Mouse (Mus musculus) fat pad, adult 2 months (tissue): ENCODE measurements around the gene Ap1g2.

Source experiments
- DNase-seq: peaks from one replicate; pipeline ENCODE4 v3.0.0-alpha.2; 2011; ENCODE audit warnings: low read depth, low spot score; ENCODE audit errors: extremely low read depth

Gene Ap1g2

GRCm38 (mm10) chr14:55089199-55089947 is 17.0 kb downstream of the Ap1g2 start:
- DNase-seq, result no peak

DNA sequence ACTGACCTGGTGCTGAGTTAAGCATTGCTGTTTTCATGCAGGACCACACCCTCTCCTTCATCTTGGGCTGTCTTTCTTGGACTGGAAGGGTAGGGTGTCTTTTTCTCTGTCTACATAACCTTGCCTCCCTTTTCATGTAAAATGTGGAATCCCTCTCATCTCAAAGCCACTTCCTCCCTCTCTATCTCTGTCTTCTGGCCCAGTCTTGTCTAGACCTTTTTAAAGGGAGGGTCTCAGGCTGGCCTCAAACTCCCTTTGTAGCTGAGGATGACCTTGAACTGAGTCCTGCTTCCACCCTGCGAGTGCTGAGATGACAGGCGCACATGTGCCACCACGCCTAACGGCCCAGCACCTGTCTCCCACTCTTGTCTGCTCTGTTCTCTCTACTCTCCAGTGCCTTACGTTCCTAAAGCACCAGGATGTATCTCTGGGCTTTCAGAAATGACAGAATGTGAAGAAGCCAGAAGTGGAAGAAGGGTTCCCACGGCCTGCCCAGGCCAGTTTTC is 20.3 kb downstream of the Ap1g2 start:
- no peak for DNase-seq

DNA sequence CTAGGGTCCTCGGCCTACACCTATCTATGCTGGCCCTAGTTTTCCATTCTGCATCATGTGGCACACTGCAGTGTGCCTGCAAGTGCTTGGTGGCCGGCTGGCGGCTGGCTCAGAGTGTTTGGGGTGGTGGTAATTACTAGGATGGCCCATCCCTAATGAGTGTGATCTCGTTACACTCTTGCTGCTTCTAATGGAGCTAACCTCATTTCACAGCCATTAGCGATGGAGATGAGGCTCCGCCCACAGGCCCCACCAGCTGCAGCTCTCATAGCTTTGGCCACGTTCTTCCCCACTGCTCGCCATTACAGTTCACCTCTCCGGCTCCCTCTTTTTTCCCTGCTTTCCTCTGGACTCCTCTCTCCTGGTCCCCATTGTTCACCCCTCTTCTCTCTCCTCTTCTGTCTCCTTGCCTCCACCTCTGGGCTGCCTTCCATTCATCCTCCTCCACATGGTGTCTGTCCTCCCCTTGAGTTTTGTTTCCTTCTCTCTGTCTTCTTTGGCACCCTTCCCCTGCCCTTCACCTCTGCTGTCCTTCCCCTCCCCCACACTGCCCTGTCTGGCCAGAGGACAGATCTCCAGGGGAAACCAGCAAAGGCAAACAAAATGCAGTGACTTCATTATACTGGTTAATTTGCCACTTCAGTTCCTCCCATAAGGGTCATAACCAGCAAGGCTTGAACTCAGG is 20.9 kb downstream of the Ap1g2 start:
- no peak for DNase-seq

DNA sequence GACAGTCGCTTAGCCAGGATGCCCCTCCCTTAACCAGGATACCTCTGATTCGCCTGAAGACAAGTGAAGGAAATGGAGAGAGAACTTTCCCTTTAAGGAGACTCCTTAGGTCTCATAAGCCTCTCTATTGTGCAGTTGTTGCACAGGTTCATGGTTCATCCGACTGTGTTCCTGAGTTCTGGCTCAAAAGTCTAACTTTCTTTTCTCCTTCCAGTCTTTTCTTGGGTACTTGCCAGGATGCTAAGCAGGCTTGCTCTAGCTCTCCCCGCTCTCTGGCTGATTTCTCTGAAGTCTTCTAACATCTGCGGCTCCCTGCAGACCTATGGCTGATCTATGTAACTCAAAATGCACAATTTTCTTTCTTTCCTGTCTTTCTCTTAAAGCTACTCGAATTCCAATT is 22.9 kb downstream of the Ap1g2 start:
- DNase-seq, result no peak

DNA sequence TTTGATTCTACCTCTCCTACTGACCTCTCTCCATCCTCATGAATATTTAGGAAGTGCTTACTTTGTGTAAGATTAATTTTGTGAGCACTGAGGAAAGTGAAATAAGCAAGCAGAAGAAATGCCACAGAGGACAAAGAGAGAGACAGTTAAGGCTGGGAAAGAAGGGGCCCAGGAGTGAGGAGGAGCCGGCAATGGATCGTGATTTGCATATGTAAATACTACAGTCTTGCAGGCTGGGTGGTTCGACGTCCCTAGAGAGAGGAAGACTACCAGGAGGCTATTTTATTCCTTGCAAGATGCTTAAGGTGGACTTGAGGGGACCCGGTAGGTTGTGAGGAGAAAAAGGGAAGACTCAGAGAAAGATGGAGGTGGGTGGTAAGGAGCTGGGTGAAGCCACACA is 25.3 kb downstream of the Ap1g2 start:
- no peak for DNase-seq

- no peak for DNase-seq
Observed at GRCm38 (mm10) chr14:55079214-55079970, 27.0 kb downstream of the Ap1g2 start.

DNA sequence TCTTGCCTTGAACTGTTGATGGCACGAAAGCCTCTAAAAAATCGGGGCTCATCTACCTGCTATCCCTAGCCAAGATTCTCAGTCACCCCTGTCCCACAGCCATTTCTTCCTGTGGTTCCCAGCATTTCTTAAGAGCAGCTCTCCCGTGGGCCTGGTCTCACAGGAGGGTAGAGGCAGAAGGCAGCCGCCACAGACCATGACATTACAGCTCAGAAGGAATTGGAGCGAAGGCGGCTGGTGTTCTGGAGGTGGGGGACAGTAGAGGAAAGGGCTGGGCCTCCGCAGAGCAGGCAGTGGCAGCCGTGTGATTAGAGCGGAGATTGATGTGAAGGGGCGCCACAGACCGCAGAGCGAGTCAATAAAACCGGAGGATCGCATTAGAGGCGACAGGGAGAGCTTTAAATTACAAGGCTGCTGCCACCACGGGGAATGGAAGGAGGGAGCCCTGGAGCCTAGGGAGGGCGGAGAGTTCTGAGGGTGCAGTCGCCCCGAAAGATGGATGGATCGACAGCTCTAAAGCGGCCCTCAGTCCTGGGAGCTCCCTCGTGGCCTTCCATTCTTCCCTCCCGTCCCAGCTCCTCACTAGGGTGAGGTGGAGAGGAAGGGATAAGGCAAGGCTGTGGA is 27.9 kb downstream of the Ap1g2 start:
- DNase-seq, result no peak

GRCm38 (mm10) chr14:55077481-55078365 is 28.7 kb downstream of the Ap1g2 start:
- DNase-seq, result no peak

GRCm38 (mm10) chr14:55076956-55077355 is 29.4 kb downstream of the Ap1g2 start:
- no peak for DNase-seq

DNA sequence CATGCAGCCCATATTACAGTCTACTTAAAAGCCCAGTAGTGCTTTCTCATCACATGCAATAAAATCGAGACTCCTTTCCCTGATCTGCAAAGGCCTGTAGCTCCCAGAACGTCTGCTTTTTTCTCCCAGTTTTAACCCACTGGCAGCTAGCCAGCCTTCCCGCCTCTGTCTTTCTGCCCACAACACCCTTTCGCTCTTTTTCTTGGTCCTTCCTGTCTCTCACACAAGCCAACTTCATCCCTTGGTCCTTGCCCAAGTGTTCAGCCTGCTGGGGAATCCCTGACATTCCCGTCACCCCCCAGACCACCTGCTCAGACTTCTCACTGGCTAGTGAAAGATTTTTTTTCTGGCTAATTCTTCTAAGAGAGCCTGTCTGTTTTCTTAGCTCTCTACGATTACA is 30.2 kb downstream of the Ap1g2 start:
- no peak for DNase-seq

DNA sequence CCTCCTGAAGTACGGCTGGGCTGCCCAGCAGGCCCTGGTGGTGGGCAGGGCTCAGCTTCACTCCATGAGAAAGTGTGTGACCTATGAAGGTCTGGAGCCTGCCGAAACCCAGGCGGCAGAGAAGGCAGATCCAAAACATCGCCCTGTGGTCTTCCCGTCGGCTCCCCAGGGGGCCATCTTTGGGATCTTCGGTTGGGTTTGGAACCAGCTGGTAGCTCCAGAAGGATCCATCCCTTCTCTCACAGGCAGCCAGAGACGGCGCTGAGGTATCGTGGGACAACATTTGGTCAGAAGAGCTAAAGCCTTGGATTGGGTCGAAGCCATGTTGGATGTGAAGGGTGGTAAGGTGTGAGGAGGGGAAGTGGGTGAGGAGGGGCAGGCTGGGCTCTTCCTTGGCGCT is 32.0 kb downstream of the Ap1g2 start:
- DNase-seq, result no peak

DNA sequence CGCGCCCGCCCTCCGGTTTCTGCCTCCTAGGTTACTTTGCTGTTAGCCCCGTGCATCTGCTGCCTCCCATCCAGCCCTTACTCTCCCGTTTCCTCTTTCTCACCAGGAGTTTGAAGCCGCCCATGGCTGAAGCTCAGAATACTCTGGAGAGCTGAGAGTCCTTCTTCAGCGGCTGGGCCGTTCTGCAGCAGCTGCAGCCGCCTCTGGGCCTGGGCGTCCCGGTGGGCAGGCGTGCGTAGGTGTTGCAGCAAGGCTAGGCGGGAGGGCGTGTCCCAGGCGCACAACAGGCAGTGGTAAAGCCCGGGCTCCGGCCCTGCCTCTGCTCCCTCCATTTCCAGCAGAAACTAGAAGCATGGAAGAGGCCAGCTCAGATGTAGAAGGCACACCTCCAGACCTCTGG is 34.6 kb downstream of the Ap1g2 start:
- no peak for DNase-seq

GRCm38 (mm10) chr14:55066042-55066441 is 40.4 kb downstream of the Ap1g2 start:
- DNase-seq, result no peak

GRCm38 (mm10) chr14:55065391-55065790 is 41.0 kb downstream of the Ap1g2 start:
- no peak for DNase-seq

GRCm38 (mm10) chr14:55064481-55065370 is 41.7 kb downstream of the Ap1g2 start:
- DNase-seq, result no peak

GRCm38 (mm10) chr14:55063581-55064381 is 42.6 kb downstream of the Ap1g2 start:
- no peak for DNase-seq

DNA sequence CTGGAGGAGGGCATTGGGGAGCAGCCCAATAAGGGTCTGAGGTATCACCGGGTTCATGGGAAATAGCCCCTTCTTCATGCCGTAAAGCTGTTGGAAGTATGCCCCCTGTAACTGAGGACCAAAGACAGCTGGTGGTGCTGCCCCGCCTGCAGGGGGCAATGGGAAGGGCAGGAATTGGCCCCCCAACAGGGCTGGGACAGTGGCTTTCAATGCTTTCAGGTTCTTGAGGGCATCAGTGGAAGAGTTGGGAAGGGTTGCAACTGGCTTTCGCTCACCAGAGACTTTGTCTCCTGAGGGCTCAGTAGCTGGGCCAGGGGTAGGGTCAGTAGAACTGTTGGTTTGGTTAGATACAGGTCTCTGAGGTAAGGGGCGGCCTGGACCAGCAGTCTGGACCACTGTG is 43.3 kb downstream of the Ap1g2 start:
- DNase-seq, result no peak

- DNase-seq, result no peak
Observed at GRCm38 (mm10) chr14:55062626-55063025, 43.8 kb downstream of the Ap1g2 start.
